ENCODE assay signal across 8 mouse cellular contexts in genomic region chr2:154855383-154855782, GRCm38 (mm10). TPM values are rescaled to one million over a fixed set of nuclear protein-coding genes. Genes with fewer than 3 reads are reported as not detected.
DNase-seq lines count a peak whose midpoint lies in the region; ATAC-seq lines count a peak whose summit lies in the region.

No protein-coding gene starts in this region.

- DNase-seq in kidney, adult 11 months, result peak; percentile 44
- peak; percentile 60 for DNase-seq in MN1 (ENCODE audit: low spot score)
- DNase-seq in c-Kit-positive CD71-positive TER-119-positive erythroid progenitor cells, embryonic 14.5 days (ENCODE audit: low spot score), result peak; percentile 23
- peak; percentile 44 for DNase-seq in gastrocnemius, postnatal 14 days
- DNase-seq in layer of hippocampus, postnatal 14 days (ENCODE audit: low spot score in 2 of 2), result peak; percentile 54 to 79
- peak; percentile 85 for DNase-seq in retina, embryonic 14.5 days (ENCODE audit: low spot score)

- no peaks in the 10 kb centered on the region for H3K4me1 ChIP-seq in kidney, embryonic 14.5 days (ENCODE audit: control insufficient read depth, insufficient read depth, low read length)

- WGBS in kidney, embryonic 14.5 days, result 79% methylated on average over 1 of the region's 1 CpGs

- H3K27me3 ChIP-seq in kidney, embryonic 14.5 days (ENCODE audit: control insufficient read depth, insufficient read depth, low read length), result no peaks in the 10 kb centered on the region

- H3K4me3 ChIP-seq in kidney, embryonic 14.5 days (ENCODE audit: low read length), result no peak overlapping the region

- H3K9me3 ChIP-seq in kidney, embryonic 14.5 days (ENCODE audit: control insufficient read depth, low read length), result no peaks in the 10 kb centered on the region

- peaks cover 32% of the 10 kb centered on the region for H3K36me3 ChIP-seq in kidney, embryonic 14.5 days (ENCODE audit: control insufficient read depth, insufficient read depth, low read length)

- H3K4me2 ChIP-seq in kidney, embryonic 14.5 days (replicated peaks; ENCODE audit: low read depth, low read length), result no peak overlapping the region

- intact Hi-C loops in gastrocnemius, postnatal 14 days (cut with DNase I; ENCODE audit: low total_unique reads), result loop anchor here (5.0 to 10.0 kb wide), 2 partner anchors 91 to 153 kb away; no protein-coding TSS in a partner anchor

- no peak overlapping the region for H3K9ac ChIP-seq in kidney, embryonic 14.5 days (ENCODE audit: low read depth, low read length)

- no peak overlapping the region for H3K27ac ChIP-seq in kidney, embryonic 14.5 days (ENCODE audit: low read depth, low read length)

- no peak for ATAC-seq in kidney, embryonic 14.5 days (ENCODE audit: low FRiP score, low TSS enrichment)
- no peak for ATAC-seq in megakaryocyte-erythroid progenitor cell, adult 5-6 weeks (replicated peaks; ENCODE audit: low FRiP score, low TSS enrichment, poor library complexity, severe bottlenecking)

RNA-seq across cellular contexts. Expression of gene Eif2s2, which starts 37.4 kb away (rescaled TPM):
- polyA plus RNA-seq in kidney, embryonic 14.5 days (2014; fragmentation: Nextera tagmentation; extraction: Ambion mirVana), result 122 and 167 TPM in 2 replicates
- total RNA-seq in gastrocnemius, postnatal 14 days (2021), result 100 to 1,000 TPM in 1 of 2 experiments, 10 to 100 TPM in 1; 94.5 to 106 TPM
- total RNA-seq in layer of hippocampus, postnatal 14 days (2021), result 10 to 100 TPM; 69.0 to 70.3 TPM
- total RNA-seq in megakaryocyte-erythroid progenitor cell, adult 5-6 weeks (2014; fragmentation: Nextera tagmentation), result 172 and 189 TPM in 2 replicates
- 319 and 320 TPM in 2 replicates for total RNA-seq in megakaryocyte-erythroid progenitor cell, adult 5-6 weeks (2017)

Comparison
In these comparisons a context has a peak if more than half of its experiments do, and no peak if none do; other contexts are left out.
1. DNase-seq: peak in every context shown above with its lines; median percentile 85 in retina, embryonic 14.5 days; 66 in layer of hippocampus, postnatal 14 days; 60 in MN1; 44 in kidney, adult 11 months; 44 in gastrocnemius, postnatal 14 days; 23 in c-Kit-positive CD71-positive TER-119-positive erythroid progenitor cells, embryonic 14.5 days.